ENCODE assay signal across 8 mouse cellular contexts in genomic region chr5:24840975-24841431, GRCm38 (mm10). TPM values are rescaled to one million over a fixed set of nuclear protein-coding genes. Genes with fewer than 3 reads are reported as not detected.
DNase-seq lines count a peak whose midpoint lies in the region; ATAC-seq and TF ChIP-seq lines count a peak whose summit lies in the region.

No protein-coding gene starts in this region.

- H3K36me3 ChIP-seq in hindbrain, postnatal 0 days (ENCODE audit: insufficient read depth, low read length), result no peaks in the 10 kb centered on the region
- no peaks in the 10 kb centered on the region for H3K36me3 ChIP-seq in liver, embryonic 16.5 days (ENCODE audit: control insufficient read depth, insufficient read depth)

- H3K27ac ChIP-seq in hindbrain, postnatal 0 days, result peak overlapping the region; percentile 99
- peak overlapping the region; percentile 99 for H3K27ac ChIP-seq in liver, embryonic 16.5 days (ENCODE audit: low read length)

- no peaks in the 10 kb centered on the region for H3K9me3 ChIP-seq in hindbrain, postnatal 0 days (ENCODE audit: low read length)
- no peaks in the 10 kb centered on the region for H3K9me3 ChIP-seq in liver, embryonic 16.5 days (replicated peaks; ENCODE audit: control insufficient read depth, low read length)

- H3K4me2 ChIP-seq in hindbrain, postnatal 0 days (ENCODE audit: low read depth, low read length), result peak overlapping the region; percentile 91
- peak overlapping the region; percentile 99 for H3K4me2 ChIP-seq in liver, embryonic 16.5 days (ENCODE audit: low read depth, low read length)

- H3K9ac ChIP-seq in hindbrain, postnatal 0 days (replicated peaks; ENCODE audit: low read length), result peak overlapping the region; percentile 87
- H3K9ac ChIP-seq in liver, embryonic 16.5 days (ENCODE audit: low read depth, low read length), result peak overlapping the region; percentile 91

- H3K27me3 ChIP-seq in hindbrain, postnatal 0 days (ENCODE audit: insufficient read depth, low read length), result no peaks in the 10 kb centered on the region
- H3K27me3 ChIP-seq in liver, embryonic 16.5 days (ENCODE audit: control insufficient read depth, insufficient read depth, low read depth, low read length), result no peaks in the 10 kb centered on the region

- no peak for ATAC-seq in hindbrain, postnatal 0 days
- no peak for ATAC-seq in liver, embryonic 16.5 days (ENCODE audit: low read depth)
- no peak for ATAC-seq in frontal cortex, adult (ENCODE audit: low TSS enrichment)

- peak overlapping the region; percentile 68 for H3K4me3 ChIP-seq in hindbrain, postnatal 0 days (ENCODE audit: low read length)
- H3K4me3 ChIP-seq in liver, embryonic 16.5 days (ENCODE audit: low read depth, low read length), result peak overlapping the region; percentile 76

- DNase-seq in kidney, adult 18-20 months, result peak; percentile 30
- DNase-seq in kidney, adult 11 months, result no peak
- DNase-seq in c-Kit-positive CD71-positive TER-119-positive erythroid progenitor cells, embryonic 14.5 days (ENCODE audit: low spot score), result peak; percentile 29
- DNase-seq in hindbrain, postnatal 0 days (ENCODE audit: low spot score), result no peak
- no peak for DNase-seq in cerebellum, postnatal 4 days (ENCODE audit: low spot score in 2 of 2)
- no peak for DNase-seq in gastrocnemius, adult 8-10 months (ENCODE audit: low spot score in 2 of 2)

- no peak for TF ChIP-seq CTCF in hindbrain, postnatal 0 days (IDR thresholded peaks at IDR 0.05; ENCODE audit: low read depth)

- WGBS in hindbrain, postnatal 0 days, result 9% methylated on average over 11 of the region's 11 CpGs
- WGBS in liver, embryonic 16.5 days (ENCODE audit: insufficient replicate concordance), result 11% methylated on average over 11 of the region's 11 CpGs

- peaks cover 12% of the 10 kb centered on the region for H3K4me1 ChIP-seq in hindbrain, postnatal 0 days (ENCODE audit: insufficient read depth, low read length)
- H3K4me1 ChIP-seq in liver, embryonic 16.5 days (ENCODE audit: control insufficient read depth, low read depth, low read length), result peaks cover 41% of the 10 kb centered on the region

RNA-seq across cellular contexts. Expression of gene Rheb, which starts 1.4 kb away (rescaled TPM):
- 78.4 and 89.7 TPM in 2 replicates for total RNA-seq in hindbrain, postnatal 0 days (2014; rRNA removed)
- 284 and 287 TPM in 2 replicates for polyA plus RNA-seq in hindbrain, postnatal 0 days (2015; fragmentation: Nextera tagmentation; extraction: Ambion mirVana)
- polyA plus RNA-seq in liver, embryonic 16.5 days (2015; fragmentation: Nextera tagmentation; extraction: Ambion mirVana), result 70.0 and 70.1 TPM in 2 replicates
- 10 to 100 TPM; 66.8 to 69.7 (median 67.7) TPM for total RNA-seq in gastrocnemius, adult 8-10 months (2022)

Comparison
In these comparisons a context has a peak if more than half of its experiments do, and no peak if none do; other contexts are left out.
1. DNase-seq: peak in kidney, adult 18-20 months (single experiment) and c-Kit-positive CD71-positive TER-119-positive erythroid progenitor cells, embryonic 14.5 days (single experiment); none in kidney, adult 11 months (single experiment), hindbrain, postnatal 0 days (single experiment), cerebellum, postnatal 4 days (0 of 2) and gastrocnemius, adult 8-10 months (0 of 2).